Mouse (Mus musculus) forebrain, embryonic 15.5 days (tissue): ENCODE measurements around the gene Ildr1. TPM values are rescaled to one million over a fixed set of nuclear protein-coding genes. Genes with fewer than 3 reads are reported as not detected.

ENCODE experiments used
- ATAC-seq: fragments of 200-750 bp; cut with Nextera tagmentation; replicated peaks from 2 replicates; pipeline ENCODE4 v1.8.0; 2017; ENCODE audit warnings: mild to moderate bottlenecking, moderate TSS enrichment, moderate library complexity
- H3K27ac ChIP-seq: fragments of 300-500 bp; sonication (generic); replicated peaks from 2 replicates; pipeline ENCODE4 v1.5.1; 2015; ENCODE audit warnings: mild to moderate bottlenecking, inconsistent platforms
- H3K27me3 ChIP-seq: fragments of 300-500 bp; sonication (generic); 2 replicates; pipeline ENCODE4 v1.6.1; 2015; ENCODE audit warnings: inconsistent platforms
- H3K36me3 ChIP-seq: fragments of 300-500 bp; sonication (generic); 2 replicates; pipeline ENCODE4 v1.6.1; 2015; ENCODE audit warnings: mild to moderate bottlenecking, inconsistent platforms
- H3K4me1 ChIP-seq: fragments of 300-500 bp; sonication (generic); 2 replicates; pipeline ENCODE4 v1.6.1; 2015; ENCODE audit warnings: inconsistent platforms
- H3K4me2 ChIP-seq: fragments of 300-500 bp; sonication (generic); replicated peaks from 2 replicates; pipeline ENCODE4 v1.6.1; 2015; ENCODE audit warnings: mild to moderate bottlenecking, inconsistent platforms
- H3K4me3 ChIP-seq: fragments of 300-500 bp; sonication (generic); 2 replicates; pipeline ENCODE4 v1.5.1; 2015; ENCODE audit warnings: mild to moderate bottlenecking, inconsistent platforms
- H3K9ac ChIP-seq: fragments of 300-500 bp; sonication (generic); replicated peaks from 2 replicates; pipeline ENCODE4 v1.6.1; 2015; ENCODE audit warnings: mild to moderate bottlenecking, inconsistent platforms
- H3K9me3 ChIP-seq: fragments of 300-500 bp; sonication (generic); 2 replicates; pipeline ENCODE4 v1.6.1; 2016; ENCODE audit warnings: inconsistent platforms
- WGBS: fragments of 180-500 bp; shearing (Covaris S2); methylation state at CpG from one replicate; pipeline ENCODE4 v1.1.7; 2015; ENCODE audit warnings: mixed read lengths; 5-methylcytosine and 5-hydroxymethylcytosine counted together
- polyA plus RNA-seq: library from polyadenylated mRNA; unstranded; fragments of >200 nt; fragmentation: Nextera tagmentation; extraction: Ambion mirVana; gene quantifications from 2 replicates; pipeline ENCODE4 v1.2.1, GENCODE M21; 2015

Ildr1 gene
- polyA plus RNA-seq, 1 experiment from 2014 or later: 0.17 TPM

DNA sequence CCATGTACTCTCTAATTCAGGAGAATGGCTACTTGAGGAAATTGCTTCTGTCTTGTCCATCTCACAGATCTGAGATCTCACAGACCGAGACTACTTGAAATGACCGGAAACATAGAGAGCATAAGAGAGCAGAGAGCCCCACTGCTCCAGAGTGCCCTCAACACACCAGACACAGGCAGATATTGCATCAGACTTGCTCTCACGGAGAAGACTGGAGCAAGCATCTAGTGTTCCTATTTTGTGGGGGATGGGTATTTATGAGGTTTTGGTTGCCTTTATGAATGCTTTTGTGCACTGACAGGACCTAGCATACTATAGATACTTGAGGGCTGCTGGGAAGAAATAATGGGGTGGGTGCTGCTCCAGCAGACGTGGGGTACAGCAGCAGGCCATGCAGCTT is 20.6 kb upstream of the Ildr1 start:
- Histone ChIP-seq H3K9me3 (no peaks in the 10 kb centered on the region), H3K27me3 (no peaks in the 10 kb centered on the region), H3K27ac (no peak overlapping the region), H3K4me2 (no peak overlapping the region), H3K4me3 (no peak overlapping the region), H3K9ac (no peak overlapping the region), H3K36me3 (no peaks in the 10 kb centered on the region), H3K4me1 (no peaks in the 10 kb centered on the region)
- 81% methylated on average over 4 of the region's 4 CpGs for WGBS
- no peak for ATAC-seq

DNA sequence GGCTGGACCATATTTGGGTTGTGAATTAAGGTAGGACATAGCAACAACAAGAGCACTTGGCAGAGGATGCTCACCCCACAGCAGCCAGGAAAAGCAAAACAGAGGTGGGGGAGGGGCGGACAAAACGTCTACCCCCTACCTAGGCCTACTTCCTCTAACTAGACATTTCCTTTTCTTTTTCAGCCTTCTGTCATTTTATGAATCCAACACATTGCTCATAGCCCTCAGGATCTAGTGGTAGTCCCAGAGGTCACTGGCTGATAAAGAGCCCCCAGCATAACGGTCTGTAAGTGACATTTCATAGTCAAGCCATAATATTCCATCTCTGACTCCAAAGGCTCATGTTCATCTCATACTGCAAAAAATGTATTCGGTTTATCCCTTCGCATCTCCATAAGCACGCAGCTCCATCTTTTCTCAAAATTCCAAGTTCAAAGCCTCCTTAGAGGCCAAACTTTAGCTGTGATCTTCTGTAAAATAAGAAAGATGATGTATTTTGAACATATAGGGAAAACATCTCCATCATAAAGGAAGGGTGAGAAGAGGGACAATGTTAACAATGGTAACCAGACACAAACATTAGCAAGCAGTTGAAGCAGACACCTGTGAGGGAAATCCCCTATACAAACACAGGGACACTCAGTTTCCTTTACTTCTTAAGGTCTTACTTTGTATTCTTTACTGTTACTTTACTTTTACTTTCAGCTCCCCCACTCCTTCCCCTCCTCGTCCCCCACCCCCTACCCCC is 19.1 kb upstream of the Ildr1 start:
- no peak overlapping the region for H3K27ac ChIP-seq
- no peak overlapping the region for H3K4me2 ChIP-seq
- ATAC-seq: no peak
- no peaks in the 10 kb centered on the region for H3K36me3 ChIP-seq
- 75% methylated on average over 7 of the region's 7 CpGs for WGBS
- no peak overlapping the region for H3K9ac ChIP-seq
- H3K4me3 ChIP-seq: no peak overlapping the region
- H3K4me1 ChIP-seq: no peaks in the 10 kb centered on the region
- no peaks in the 10 kb centered on the region for H3K9me3 ChIP-seq
- H3K27me3 ChIP-seq: no peaks in the 10 kb centered on the region

DNA sequence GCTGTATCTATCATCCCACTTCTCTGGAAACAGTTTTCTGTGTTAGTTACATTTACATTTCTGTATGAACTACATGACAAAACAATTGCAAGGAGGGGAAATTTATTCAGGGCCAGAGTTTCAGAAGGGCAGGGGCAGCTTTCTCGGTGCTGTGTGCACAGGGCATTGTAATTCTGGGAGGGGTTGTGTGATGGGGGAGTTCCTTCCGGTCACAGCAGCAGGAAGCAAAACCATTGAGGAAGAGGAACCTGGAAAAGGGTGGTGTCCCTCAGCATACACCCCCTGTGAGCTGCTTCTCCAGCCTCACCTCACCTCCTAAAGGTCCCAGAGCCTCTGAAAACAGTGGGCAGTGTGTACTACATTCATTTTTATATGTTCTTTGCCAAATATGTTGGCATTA is 18.5 kb upstream of the Ildr1 start:
- H3K4me1 ChIP-seq: no peaks in the 10 kb centered on the region
- no peaks in the 10 kb centered on the region for H3K27me3 ChIP-seq
- no peaks in the 10 kb centered on the region for H3K36me3 ChIP-seq
- no peak for ATAC-seq
- 53% methylated on average over 2 of the region's 2 CpGs for WGBS
- H3K4me3 ChIP-seq: no peak overlapping the region
- H3K9me3 ChIP-seq: no peaks in the 10 kb centered on the region
- no peak overlapping the region for H3K9ac ChIP-seq
- H3K27ac ChIP-seq: no peak overlapping the region
- H3K4me2 ChIP-seq: no peak overlapping the region

DNA sequence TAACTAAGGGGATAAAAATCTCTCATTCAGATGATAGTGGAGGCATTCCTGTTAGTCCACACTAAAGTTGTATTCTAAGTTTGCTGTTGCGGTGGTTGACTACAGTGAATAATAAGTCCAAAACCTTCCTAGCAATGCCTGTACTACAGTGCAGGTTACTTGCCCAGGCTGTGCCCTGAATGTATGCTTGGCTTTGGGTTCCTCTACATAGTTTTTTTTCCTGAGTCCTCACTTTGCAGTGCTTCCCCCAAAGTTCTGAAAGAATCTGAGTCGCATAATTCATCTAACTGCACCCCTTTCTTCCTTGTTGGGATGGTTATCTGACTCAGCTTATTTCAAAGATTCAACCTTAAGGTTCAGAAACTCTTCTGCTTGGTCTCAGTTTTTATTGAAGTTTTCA is 17.9 kb upstream of the Ildr1 start:
- H3K9me3 ChIP-seq: no peaks in the 10 kb centered on the region
- H3K36me3 ChIP-seq: no peaks in the 10 kb centered on the region
- ATAC-seq: no peak
- no peaks in the 10 kb centered on the region for H3K4me1 ChIP-seq
- H3K9ac ChIP-seq: no peak overlapping the region
- no peak overlapping the region for H3K4me2 ChIP-seq
- H3K27me3 ChIP-seq: no peaks in the 10 kb centered on the region
- H3K4me3 ChIP-seq: no peak overlapping the region
- 99% methylated on average over 2 of the region's 2 CpGs for WGBS
- H3K27ac ChIP-seq: no peak overlapping the region

DNA sequence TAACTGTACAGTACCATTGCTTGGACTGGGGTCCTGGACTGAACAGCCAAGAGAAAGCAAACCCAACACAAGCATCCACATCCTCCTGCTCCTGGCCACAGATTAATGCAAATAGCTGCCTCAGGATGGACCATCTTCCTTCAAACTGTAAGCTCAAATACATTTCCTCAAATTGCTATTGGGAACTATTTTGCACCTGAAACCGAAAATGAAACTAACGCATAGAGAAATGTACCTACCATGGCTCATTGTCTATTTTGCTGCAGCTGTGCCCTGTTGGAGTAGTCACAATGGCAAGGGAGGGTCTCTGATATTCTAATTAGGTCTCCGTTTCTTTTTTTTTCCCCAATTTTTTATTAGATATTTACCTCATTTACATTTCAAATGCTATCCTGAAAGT is 11.9 kb upstream of the Ildr1 start:
- Histone ChIP-seq H3K4me2 (no peak overlapping the region), H3K9me3 (no peaks in the 10 kb centered on the region), H3K27ac (no peak overlapping the region), H3K27me3 (no peaks in the 10 kb centered on the region), H3K9ac (no peak overlapping the region), H3K36me3 (no peaks in the 10 kb centered on the region), H3K4me1 (no peaks in the 10 kb centered on the region), H3K4me3 (no peak overlapping the region)
- no peak for ATAC-seq
- 86% methylated on average over 3 of the region's 3 CpGs for WGBS

DNA sequence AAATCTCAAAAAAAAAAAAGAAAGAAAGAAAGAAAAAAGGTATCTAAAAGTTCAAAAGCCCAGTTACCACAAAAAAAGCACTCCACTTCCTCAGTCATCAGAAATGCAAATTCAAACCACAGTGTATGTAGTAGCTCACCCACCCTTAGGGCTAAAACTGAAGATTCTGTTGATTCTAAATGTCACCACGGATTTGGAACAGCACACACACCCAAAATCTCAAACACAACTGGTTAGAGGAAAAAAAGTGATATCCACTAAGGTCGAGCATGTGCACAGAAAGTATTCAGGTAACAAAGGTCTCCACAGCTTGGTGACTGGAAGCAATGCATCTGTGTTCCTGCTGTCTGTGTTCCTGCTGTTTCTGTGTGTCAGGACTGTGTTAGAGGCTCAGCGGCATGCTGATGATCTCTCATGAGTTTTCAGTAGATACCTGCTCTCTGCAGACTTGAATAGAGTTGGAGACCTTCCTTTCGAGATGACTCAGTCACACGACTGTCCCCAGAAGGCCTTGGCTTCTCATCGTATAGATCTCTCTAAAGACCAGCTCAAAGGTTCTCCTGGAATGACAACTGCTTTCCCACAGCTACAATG is 9.4 kb upstream of the Ildr1 start:
- no peaks in the 10 kb centered on the region for H3K4me1 ChIP-seq
- no peaks in the 10 kb centered on the region for H3K9me3 ChIP-seq
- H3K36me3 ChIP-seq: no peaks in the 10 kb centered on the region
- no peak overlapping the region for H3K4me3 ChIP-seq
- no peak overlapping the region for H3K4me2 ChIP-seq
- ATAC-seq: no peak
- WGBS: 78% methylated on average over 6 of the region's 6 CpGs
- no peak overlapping the region for H3K27ac ChIP-seq
- no peak overlapping the region for H3K9ac ChIP-seq
- no peaks in the 10 kb centered on the region for H3K27me3 ChIP-seq

DNA sequence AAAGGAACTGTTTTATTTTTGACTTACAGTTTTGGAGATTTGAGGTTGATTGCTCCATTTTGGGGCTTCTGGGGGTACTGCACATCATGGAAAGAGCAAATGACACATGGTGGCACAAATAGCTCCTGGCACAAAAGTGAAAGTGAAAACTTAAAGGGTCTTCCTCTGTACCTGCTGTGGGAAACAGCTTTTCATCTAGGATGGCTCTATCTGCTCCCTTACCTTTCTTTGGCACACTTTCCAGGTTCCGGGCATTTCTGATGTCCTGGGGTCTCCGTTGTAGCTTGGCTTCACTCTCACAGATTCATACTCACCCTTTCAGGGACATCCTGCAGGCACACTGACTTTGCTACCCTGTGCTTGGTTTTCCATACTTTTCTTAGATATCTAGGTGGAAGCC is 5.7 kb upstream of the Ildr1 start:
- no peak for ATAC-seq
- Histone ChIP-seq H3K9ac (no peak overlapping the region), H3K27ac (no peak overlapping the region), H3K36me3 (no peaks in the 10 kb centered on the region), H3K9me3 (no peaks in the 10 kb centered on the region), H3K27me3 (no peaks in the 10 kb centered on the region), H3K4me1 (no peaks in the 10 kb centered on the region), H3K4me3 (no peak overlapping the region), H3K4me2 (no peak overlapping the region)
- 96% methylated on average over 2 of the region's 2 CpGs for WGBS

DNA sequence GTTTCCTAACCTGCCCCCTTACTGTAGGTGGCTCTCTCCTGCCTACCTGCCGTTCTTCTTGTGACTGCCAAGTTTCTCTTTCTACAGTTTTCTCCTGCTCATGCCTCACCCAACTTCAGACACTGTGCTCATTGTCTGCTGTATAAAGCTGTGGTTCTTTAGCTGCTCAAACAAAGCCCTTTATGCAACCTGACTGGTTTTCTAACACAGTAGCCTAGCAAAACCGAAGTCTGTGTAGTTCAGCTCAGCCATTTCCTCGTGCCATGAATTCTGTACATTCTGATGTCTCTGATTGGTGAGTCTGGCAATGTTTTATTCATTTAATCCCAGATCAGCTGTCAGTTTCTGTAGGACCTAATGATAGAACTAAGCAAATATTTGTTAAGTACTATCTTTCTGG is 2.3 kb upstream of the Ildr1 start:
- Histone ChIP-seq H3K4me1 (peaks cover 8% of the 10 kb centered on the region), H3K9ac (no peak overlapping the region), H3K4me3 (no peak overlapping the region), H3K4me2 (no peak overlapping the region), H3K27ac (no peak overlapping the region), H3K27me3 (peaks cover 12% of the 10 kb centered on the region; the same call in 1 of the 2 replicates), H3K36me3 (no peaks in the 10 kb centered on the region), H3K9me3 (no peaks in the 10 kb centered on the region)
- WGBS: 43% methylated on average over 3 of the region's 3 CpGs
- ATAC-seq: no peak

DNA sequence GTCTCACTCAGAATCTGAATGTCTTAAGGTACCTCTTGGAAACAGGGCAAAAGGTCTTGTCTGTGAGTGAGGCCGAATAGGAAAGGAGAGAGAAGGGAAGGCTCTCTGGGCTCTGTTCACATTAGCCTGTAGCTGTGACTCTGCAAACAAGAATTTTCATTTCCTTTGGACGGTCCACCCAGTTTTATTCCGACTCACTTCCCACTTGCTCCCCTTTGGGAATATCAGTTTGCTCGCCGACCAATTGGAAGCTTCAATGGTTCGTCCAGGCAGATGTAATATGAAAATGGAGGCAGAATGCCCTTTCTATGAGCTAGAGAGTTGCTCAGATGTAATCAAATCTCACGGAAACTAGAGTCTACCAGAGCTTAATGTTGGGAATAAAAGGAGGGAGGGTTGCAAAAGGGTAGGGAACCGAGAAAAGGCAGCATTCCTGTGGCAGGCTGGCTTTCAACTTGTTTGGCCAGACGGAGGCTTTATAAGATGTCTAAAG is 1.1 kb downstream of the Ildr1 start:
- Histone ChIP-seq H3K9ac (no peak overlapping the region), H3K4me3 (no peak overlapping the region), H3K4me2 (no peak overlapping the region), H3K27me3 (peaks cover 12% of the 10 kb centered on the region; the same call in 1 of the 2 replicates), H3K4me1 (peaks cover 8% of the 10 kb centered on the region), H3K27ac (no peak overlapping the region), H3K9me3 (no peaks in the 10 kb centered on the region), H3K36me3 (no peaks in the 10 kb centered on the region)
- WGBS: 40% methylated on average over 9 of the region's 9 CpGs
- no peak for ATAC-seq

DNA sequence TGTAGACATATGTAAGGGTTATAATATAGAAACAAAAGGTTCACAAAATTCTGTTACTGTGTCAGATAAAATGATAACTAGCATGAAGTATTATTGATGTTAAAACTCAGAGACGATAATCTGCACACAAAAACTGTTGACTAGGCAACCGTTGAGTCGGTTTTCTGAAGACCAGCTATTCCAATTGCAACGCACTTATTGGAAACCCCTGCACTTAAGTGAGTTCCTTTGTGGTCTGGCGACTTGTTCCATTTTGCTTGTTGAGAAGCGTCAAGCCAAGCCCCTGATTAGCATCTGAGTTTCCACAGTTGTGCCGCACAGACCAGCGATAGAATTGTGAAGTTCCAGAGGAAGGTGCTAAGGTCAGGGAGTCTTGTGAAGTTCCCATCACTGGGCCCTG is 3.6 kb downstream of the Ildr1 start:
- no peak for ATAC-seq

DNA sequence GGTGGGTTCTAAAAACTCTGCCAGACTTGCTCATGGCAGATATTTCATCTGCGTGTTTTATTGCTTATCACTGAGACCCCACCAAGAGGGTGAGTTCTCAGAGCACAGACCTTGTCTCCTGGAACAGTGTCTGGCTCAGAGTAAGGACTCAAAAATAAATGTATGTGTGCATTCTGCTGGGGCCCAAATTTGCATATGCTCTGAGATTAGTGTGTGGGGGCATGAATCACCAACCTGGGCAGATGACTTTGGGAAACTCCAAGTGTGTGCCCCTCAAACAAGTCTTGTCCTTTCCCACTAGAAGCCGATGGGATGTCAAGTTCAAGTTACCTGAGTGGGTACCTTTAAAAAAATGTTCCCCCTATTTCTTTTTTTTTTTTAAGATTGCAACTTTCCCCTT is 6.7 kb downstream of the Ildr1 start:
- no peak for ATAC-seq
- WGBS: 88% methylated on average over 2 of the region's 2 CpGs
- no peaks in the 10 kb centered on the region for H3K27me3 ChIP-seq
- H3K27ac ChIP-seq: no peak overlapping the region
- H3K9me3 ChIP-seq: no peaks in the 10 kb centered on the region
- no peak overlapping the region for H3K4me2 ChIP-seq
- H3K4me3 ChIP-seq: no peak overlapping the region
- no peaks in the 10 kb centered on the region for H3K36me3 ChIP-seq
- no peaks in the 10 kb centered on the region for H3K4me1 ChIP-seq
- H3K9ac ChIP-seq: no peak overlapping the region

More for the DNA sequence above, 3.6 kb downstream of the Ildr1 start:
- Histone ChIP-seq H3K4me1 (peaks cover 8% of the 10 kb centered on the region), H3K4me3 (no peak overlapping the region), H3K9ac (no peak overlapping the region), H3K27me3 (peaks cover 12% of the 10 kb centered on the region; the same call in 1 of the 2 replicates), H3K4me2 (no peak overlapping the region), H3K36me3 (no peaks in the 10 kb centered on the region), H3K9me3 (no peaks in the 10 kb centered on the region), H3K27ac (no peak overlapping the region)
- WGBS: 83% methylated on average over 8 of the region's 8 CpGs

DNA sequence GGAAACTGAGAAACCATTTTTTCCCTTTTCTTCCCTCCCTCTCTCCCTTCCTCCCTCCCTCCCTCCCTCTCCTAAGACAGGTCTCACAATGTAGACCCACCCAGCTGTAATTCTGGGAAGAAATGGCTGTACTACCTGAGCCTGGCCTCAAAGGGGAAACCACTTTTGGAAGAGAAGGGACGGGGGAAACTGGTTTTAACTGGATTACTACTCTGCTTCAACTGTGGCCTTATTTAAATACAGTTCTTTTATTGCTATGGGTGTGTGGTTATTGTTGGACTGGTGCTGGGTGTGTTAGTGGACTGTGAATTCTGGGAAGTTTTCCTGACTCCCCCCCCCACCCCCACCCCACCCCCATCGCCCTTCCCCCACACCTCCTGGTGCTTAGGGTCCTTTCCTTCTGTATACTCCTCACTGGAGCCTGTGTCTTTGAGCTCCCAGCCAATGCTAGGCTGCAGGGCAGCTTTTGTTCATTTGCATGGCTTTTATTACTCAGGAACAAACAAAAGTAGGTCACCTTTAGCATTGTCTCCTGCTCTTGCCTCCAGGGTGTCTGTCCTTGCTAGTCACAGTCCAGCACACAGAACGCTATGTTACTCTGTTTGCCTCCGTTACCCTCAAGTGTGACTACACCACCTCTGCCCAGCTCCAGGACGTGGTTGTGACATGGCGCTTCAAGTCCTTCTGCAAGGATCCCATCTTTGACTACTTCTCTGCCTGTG is 14.1 kb downstream of the Ildr1 start:
- H3K4me2 ChIP-seq: no peak overlapping the region
- no peaks in the 10 kb centered on the region for H3K36me3 ChIP-seq
- no peak for ATAC-seq
- no peak overlapping the region for H3K27ac ChIP-seq
- H3K9ac ChIP-seq: no peak overlapping the region
- 66% methylated on average over 6 of the region's 6 CpGs for WGBS
- no peaks in the 10 kb centered on the region for H3K4me1 ChIP-seq
- no peaks in the 10 kb centered on the region for H3K27me3 ChIP-seq
- no peaks in the 10 kb centered on the region for H3K9me3 ChIP-seq
- H3K4me3 ChIP-seq: no peak overlapping the region
